Mouse (Mus musculus) cortical plate, adult 2 months (tissue): ENCODE data around the gene Sema4d.

ENCODE experiments used
- CTCF ChIP-seq: fragments of 200-500 bp; IDR thresholded peaks from 2 replicates; pipeline ENCODE4 v1.5.1; 2011; ENCODE audit warnings: mild to moderate bottlenecking, control low read depth, low read length; ENCODE audit not compliant: insufficient read depth; ENCODE audit errors: extremely low read depth
- POLR2A ChIP-seq: fragments of 200-500 bp; IDR thresholded peaks from 2 replicates; pipeline ENCODE4 v1.6.1; 2011; ENCODE audit warnings: mild to moderate bottlenecking, low read length, control low read depth; ENCODE audit not compliant: insufficient read depth; ENCODE audit errors: extremely low read depth

DNA sequence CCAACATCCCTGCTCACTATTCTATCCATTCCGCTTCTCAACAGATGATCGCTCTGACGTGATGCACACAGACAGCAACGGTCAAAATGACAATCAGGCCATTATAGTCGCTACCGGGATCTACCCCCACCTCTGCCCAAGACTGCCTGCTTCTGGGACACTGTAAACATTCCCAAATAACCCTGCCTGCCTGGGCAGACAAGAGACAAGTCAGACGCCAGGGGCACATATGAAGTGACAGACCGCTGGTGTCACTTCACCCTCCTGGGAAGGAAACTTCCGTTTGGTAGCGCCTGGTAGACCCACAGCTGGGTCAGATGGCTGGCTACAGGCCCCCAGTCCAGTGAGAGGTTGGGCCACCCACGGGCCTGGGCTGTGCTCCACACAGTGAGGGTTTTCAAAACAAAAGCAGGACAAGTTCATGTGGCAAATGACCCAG is 1.4 kb downstream of the Sema4d start:
- TF ChIP-seq CTCF, result no peak
- no peak for TF ChIP-seq POLR2A
